Mouse (Mus musculus) cerebellum, postnatal 36 days (tissue): ENCODE measurements at regions not wholly inside any gene's neighbourhood (a gene's known extent, or its start where the extent isn't known, plus 50 kb on each side); places are given as distances from the start of the nearest gene placed in this dataset.
A peak's percentile ranks its signal among the peaks of the same experiment; 100 is the strongest.
"Not testable (repeated sequence)": the region's sequence is repeated elsewhere in the genome, so short reads cannot be mapped to it uniquely, and the experiment has no call there.

Experiments used
- DNase-seq, 2 experiments: peaks; one replicate each; pipeline ENCODE4 v3.0.0; 2021 to 2022; ENCODE audit warnings: mixed read lengths in 2 of 2

DNA sequence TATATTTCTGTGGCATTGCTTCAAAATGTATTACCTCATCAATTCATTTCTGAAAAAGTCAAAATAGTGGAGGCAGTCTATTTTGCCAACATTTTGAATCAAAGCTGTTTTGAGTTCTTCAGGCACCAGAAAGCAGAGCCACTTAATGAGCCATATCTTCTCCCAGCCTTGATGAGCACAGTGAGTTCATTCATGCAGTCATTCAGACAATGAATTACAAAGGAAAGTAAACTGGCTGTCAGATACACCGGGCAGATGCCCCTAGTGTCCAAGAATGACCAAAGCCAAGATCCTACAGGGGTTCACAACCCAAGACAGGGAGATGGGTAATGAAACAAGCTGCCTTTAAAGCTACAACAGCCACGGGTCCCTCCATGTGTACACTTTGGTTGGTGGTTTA is 798.7 kb downstream of the Cypt12 start:
- DNase-seq = no peak

DNA sequence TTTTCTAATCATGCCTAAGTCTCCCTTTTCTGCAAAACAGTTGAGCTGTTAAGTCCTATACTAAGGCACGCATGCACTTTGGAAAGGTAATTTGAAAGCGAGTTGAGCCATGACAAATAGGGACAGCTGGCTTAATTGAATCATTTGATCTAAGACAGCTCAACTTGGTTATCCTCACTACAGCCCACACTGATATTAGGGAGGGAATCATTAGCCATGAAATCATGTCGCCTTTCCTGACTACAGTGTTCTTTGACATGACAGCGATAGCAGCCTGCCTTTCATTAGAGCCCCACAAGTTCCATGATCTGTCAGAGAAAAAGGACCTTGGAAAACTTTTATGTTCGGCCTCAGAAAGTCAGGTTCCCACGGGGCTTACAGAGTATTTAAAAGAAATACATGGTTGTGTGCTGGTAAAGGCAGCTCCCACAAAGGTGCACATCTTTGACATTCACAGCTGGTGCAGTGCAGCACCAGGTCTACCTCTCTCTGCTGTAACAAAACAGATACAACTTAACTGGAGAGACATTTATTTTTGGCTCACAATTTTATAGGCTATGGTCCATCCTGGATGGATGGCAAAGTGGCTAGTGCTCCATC is 803.5 kb downstream of the Cypt12 start:
- no peak for DNase-seq

DNA sequence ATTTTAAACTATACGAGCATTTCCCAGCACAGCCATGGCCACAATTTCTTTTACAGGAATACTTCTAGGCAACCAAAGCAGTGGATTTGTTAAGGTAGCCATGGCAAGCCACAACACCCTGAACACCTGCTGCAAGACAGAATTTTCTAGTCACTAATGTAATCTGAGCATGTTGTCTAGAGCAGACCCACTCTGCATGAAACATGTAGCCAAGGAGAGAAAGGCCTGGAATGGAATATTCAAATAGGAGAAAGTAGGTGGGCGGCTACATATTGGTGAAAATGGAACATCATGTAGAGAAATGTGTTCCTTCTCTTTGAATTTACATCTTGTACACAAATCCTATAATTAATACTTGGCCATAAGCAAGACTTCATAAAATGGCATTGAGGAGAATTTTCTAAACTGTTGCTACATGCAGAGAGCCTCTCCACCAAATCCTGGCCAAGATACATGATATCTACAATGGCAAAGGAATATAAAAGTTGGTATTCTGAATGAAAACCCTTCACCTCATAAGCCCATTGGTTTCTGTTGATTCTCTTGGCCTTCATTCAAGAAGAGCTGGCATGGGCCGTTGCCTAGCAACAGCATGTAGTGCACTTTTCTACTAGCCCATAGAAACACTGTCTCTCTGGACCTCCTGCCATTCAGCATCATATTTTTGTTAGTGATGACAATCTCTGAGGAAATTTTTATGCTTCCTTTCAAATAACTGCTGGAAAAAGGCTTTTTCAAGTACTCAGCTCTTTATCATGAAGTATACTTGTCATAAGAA is 816.3 kb downstream of the Cypt12 start:
- DNase-seq = peak; percentile 66

DNA sequence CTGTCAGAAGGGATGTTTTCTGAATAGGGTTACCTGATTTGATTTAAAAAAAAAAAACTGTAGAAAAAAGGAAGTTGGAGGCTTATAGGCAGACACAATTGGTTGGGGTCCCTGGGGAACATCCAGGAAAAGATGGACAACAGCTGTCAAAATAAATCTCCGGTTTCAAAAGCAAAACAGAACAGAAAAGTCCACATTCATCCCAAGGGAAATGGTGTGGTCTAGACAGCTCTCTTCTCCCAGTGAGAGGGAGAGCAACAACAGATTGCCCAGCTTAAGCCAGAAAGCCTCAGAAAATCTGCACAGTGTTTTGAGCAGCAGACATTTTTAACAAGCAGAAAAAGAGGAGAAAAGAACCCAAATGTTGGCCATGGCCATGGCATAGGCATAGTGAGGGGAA is 830.3 kb downstream of the Cypt12 start:
- no peak for DNase-seq

DNA sequence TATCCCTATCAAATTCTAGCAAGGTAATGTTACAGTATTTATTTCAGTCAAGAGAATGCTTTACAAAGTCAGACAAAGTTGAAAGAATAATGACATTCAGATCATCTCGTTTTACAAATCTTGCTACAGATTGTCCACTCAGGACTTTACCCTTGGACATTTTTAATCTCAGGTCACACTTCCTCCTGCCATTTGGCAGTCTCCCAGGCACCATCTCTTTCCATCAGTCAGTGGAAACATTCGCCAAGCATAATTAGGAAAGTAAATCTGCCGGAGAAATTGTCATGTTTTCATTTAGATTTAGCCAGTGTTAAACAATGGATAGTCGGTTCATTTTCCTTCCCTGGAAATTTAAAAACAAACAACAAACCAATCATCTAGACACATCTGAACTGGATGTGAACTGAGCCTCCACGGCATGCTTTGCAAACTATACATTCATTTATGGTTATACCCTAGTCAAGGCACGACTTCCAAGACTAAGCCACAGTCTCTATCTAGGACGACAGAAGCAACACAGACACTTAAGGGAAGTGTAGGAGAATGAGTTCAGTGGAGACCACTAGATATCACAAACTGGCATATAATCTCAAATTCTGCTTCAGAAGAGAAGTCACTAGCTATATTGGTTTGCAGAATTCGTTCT is 839.4 kb downstream of the Cypt12 start:
- DNase-seq = peak; percentile 48 to 57

DNA sequence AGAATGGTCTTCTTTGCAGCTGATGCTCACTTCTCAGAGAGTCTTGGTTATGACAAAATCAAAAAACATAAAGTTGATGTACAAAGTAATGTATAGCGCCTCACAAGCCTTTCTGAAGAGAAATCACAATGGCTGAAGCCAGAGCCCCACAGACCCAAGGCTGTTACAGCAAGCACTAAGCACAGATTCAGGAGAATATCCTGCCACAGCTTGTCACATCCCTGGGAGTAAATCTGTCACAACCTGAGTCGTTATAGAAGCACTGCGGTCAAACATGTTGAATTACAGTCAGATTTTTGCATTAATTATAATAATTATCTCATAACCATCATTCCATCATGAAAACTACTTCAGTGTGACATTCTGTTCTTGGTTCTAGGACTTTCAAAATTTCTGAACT is 825.7 kb downstream of the 1700064H15Rik start:
- DNase-seq = no peak

DNA sequence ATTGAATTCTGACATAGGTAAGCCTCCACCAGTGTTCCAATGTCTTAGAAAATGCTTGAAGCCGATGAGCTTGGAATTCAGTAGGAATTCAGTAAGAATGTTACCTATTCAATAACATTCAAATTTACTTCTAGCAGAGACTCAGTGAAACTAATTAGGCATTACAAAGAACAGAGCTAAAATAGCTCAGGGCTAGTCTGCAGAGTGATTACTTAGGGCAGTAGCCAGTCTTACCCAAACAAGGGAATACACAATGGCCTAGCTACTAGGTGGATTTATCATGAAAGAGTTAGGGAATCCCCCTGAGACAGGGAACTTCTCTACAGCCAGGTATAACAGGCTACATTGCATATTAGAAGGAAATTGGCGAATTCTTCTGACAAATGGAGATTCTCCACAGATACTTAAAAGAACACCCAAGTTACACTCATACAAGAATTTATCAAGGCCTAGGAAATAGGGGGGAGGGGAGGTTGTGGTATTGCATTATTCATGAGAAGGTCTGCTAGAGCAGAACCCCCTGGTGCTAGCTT is 799.6 kb downstream of the 1700064H15Rik start:
- not testable (repeated sequence) for DNase-seq

DNA sequence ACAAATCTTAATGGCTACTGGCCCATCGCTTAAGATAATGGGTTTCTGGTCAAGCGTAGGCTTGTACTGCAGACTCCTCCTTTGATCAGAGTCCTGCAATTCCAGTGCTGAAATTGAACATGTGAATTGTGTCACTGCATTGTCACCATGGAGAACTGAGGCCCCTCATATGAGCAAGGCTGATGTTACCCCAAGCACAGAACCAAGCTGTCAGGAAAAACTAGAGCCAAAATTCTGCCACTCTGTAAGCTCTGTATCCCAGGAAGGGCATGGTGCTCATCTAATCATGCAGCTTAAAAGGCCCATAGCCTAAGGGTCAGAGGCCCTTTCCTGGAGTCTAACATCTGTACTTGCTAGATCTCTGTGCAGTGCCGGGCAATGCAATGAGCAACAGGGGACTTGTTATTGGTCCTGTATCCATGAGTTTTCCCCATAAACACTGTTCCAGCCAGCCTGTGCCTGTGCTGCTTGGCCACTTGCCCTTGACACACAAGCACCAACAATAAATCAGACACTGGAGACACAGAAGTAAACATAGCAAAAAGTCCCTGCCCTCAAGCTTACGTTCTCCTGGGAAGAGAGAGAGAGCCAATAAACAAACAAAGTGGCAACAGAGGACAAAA is 760.2 kb downstream of the 1700064H15Rik start:
- no peak for DNase-seq

DNA sequence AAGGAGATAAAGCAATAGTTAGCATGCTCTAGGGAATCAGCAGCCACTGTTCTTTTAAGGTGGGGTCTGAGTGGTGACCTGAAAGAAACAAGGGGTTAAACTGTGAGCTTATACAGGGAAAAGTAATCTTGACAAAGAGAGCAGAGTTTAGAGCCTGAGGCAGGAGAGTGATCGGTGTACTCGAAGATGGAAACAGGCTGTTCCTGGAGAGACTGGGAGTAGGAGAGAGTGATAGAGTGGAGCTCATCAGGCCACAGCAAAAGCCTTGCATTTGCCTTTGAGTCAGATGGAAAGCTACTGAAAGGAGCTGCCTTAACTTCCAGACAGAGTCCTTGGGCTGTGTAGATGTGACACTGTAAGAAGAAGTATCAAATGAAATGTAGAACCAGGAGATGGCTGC is 759.7 kb downstream of the 1700064H15Rik start:
- no peak for DNase-seq

DNA sequence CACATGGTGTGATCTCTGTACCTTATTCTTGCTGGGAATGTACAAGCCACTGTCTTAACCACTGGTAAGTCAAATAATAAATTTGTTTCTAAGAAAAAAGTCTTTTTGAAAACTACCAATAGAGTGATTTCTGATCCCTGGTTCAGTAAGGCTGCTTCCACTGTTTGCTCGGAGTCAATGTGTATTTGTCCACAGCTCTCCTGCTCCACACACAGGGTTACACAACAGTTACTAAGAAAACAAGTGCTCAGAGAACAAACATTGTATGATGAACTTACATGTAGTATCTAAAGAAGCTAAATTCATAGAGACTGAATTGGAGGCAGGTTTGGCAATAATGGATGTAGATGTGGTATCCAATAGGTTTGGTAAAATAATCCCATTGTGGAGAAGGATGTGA is 751.4 kb downstream of the 1700064H15Rik start:
- no peak for DNase-seq

DNA sequence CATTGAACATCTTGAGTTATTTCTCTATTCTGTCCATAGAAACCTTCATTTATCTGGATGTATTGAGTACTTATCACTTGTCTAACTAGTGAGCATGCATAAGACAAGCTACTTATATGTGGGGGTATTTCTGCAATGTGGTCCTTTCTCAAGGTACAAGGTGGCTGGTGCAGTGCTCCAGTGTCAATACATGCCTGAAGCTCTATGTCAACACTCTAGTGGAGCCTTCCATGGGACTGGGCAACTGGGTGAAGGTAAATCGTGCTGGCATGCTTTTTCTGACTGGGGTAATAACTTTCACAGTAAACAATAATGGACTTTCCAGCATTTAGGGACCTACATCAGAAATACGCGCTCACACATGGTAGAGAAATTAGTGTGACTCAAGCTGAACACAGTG is 750.9 kb downstream of the 1700064H15Rik start:
- DNase-seq = no peak

DNA sequence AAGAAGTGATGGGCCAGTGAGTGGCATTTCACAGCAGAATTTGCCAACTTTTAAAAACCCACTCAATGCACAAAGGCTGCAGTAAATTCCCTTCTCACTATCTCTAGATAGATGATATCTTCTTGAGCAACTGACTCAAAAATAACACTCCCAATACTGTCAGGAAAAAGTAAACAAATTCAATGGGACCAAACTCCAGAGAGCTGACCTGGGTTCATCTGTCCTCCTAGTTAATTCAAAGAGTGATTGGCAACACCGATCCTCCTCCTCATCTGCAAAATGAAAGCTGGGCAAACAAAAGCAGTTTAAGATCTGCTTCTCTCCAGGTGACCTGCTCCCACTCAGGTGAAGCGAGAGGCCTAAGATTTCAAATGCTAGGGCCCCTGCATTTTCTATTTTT is 747.3 kb downstream of the 1700064H15Rik start:
- DNase-seq = no peak

DNA sequence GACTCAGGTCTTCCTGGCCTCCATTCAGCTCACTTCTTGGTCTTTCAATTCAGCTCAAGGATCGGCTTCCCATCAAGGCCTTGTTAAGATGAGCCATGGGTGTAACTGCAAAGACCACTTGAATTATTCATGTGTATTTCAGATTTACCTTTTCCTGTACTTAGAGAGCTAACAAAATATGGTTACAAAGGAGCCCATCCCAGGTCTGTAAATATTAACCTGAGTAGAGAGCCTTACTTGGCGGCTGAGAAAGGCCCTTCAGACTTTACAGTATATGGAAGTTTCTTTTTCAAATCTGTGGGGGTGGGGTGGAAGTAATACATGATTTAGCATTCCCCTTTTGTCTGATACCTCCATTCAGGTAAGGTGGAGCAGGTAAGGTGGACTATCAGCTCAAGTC is 735.7 kb downstream of the 1700064H15Rik start:
- no peak for DNase-seq

DNA sequence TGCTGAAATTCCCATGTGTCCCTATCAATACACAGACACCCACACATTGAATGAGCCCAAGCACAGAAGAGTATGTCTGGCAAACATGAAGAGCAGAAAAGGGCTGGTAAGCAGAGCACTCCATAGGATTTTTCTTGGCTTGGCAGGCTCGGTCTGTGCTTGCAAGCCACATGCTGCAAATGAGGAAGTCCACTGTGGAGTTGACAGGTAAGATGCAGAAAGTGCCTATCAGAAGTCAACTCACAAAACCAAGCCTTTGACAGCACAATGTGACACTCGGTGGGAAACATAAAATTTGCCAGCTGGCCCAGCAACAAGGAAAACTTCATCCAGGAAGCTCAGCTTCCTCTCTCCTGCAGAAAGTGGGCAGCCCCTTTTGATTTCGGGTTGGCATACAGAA is 722.7 kb downstream of the 1700064H15Rik start:
- peak; percentile 34 to 48 for DNase-seq

DNA sequence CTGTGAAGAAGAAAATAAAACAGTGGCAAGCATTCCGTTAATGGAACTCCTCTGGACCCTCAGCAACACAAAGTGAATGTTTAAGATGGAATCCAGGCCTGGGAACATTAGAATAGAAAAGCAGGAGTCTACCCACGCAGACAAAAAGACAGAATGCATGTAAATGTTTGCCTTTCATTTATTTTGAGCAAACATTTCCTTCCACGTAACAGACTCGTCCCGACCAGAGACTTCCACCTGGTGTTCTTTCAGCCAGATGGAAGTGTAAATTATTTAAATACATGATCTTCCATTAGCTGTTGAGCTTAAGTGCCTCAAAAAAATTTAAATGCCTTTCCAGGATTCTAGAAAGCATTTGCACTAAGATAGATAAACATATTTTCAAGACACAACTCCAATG is 722.3 kb downstream of the 1700064H15Rik start:
- no peak for DNase-seq

DNA sequence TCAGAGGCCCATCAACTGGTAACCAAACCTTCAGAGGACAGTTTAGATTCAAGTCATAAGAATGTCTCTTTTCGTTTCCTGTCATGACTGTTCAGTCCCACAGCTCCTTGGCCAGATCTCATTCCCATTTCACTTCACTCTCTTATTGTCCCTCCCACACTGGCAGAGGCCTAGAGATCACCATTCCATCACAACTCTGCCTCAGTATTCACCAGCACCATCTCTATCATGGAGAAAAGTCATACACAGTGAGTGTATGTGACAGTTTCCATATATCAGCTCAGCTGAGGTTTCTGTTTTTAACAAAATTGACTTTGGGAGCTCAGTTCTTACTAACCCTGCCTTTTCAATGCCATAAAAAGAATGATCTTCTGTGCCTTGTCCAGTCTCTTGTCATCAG is 719.7 kb downstream of the 1700064H15Rik start:
- no peak for DNase-seq

DNA sequence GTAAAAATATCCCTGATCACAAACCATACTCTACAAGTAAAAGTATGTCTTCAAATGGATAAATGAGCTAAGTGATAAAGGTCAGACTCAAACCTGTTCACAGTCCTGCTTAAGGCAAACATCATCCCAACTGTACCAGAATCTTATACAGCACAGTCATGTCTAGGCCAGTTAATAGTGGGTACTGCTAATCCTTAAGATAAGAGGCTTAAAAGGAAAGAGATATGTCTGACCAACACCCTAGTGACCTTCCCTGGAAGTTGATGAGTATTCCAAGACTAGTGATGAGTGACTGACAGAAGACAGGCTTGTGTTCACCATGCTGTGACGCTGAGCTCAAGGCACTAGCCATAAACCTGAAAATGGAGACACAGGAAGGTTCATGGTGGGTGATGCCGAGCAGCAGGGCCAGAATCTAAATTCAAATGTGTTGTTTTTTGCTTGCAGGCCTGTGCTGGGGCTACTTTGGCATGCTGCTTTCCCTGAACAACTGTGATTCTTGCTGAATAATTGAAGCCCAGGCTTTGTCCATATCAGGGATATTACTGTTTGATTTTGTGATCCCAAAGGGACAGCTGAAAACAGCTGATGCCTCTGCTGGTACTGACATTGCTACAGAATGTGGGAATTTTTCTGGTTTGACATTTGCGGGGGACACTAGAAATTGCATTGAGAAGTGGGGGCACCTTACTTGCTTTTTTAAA is 699.9 kb downstream of the 1700064H15Rik start:
- DNase-seq = no peak

DNA sequence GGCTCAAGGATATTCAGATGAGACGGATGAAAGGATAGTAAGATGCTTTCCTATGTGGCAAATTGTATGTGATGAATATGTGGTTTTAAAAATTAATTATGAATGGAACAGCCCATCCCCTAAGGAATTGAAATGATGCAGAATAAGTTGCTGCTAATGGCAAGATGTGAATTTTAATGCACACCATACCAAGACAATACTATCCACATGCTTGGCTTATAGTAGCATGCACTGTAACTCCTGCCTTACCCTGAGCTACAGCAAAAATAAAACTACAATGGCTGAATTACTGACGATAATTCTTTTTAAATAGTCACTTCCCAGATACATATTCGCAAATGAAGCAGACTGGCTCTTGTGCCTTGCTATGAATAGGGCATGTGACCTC is 699.4 kb downstream of the 1700064H15Rik start:
- DNase-seq = no peak

DNA sequence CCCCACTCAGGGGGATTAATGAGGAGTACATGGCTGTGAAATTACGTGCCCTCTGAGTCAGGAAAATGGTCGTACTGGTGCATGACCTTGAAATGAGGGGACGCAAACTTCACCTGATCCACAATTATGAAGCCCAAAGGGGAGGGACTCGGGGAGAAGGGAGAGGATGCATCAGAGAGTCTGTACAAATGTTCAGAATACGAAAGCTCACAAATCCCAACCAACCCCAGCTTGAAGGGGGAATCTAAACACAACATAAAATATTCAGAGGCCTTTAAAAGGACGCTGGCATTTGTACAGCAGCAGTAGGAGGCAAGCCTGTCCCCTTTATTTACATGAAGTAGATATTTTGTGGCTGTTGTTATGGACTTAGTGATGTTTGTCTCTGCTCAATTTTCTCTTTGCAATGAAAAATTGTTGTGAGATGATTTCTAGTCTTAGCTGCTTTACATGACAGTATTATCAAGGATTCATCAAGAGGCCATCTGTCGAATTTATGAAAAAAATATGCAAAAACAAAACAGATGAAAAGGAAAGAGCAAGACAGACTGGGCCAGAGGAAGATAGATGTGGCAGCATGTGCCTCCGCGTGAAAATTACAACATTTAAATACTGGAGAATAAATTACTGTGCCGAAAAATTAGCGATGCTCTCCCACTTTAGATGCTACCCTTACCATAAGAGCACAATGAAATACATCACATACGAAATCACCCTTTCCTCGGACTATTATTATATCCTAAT is 695.3 kb downstream of the 1700064H15Rik start:
- DNase-seq = no peak

DNA sequence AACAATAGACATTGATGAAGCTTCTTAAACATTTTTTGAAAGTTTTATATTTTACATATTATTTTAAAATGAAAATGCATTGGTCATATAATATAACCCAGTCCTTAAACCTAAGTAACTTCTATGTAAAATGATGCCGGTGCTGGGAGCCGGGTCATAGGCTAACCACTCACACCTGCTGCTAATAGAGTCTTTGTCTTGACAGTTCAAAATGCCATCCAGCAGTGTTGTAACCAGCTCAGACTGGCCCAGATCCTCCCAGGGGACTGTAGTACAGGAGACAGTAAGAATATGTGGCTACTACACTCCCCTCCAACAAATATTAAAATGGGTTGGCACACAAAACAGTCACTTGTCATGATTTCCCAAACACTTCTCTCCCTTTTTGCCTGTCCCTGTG is 693.6 kb downstream of the 1700064H15Rik start:
- no peak for DNase-seq

DNA sequence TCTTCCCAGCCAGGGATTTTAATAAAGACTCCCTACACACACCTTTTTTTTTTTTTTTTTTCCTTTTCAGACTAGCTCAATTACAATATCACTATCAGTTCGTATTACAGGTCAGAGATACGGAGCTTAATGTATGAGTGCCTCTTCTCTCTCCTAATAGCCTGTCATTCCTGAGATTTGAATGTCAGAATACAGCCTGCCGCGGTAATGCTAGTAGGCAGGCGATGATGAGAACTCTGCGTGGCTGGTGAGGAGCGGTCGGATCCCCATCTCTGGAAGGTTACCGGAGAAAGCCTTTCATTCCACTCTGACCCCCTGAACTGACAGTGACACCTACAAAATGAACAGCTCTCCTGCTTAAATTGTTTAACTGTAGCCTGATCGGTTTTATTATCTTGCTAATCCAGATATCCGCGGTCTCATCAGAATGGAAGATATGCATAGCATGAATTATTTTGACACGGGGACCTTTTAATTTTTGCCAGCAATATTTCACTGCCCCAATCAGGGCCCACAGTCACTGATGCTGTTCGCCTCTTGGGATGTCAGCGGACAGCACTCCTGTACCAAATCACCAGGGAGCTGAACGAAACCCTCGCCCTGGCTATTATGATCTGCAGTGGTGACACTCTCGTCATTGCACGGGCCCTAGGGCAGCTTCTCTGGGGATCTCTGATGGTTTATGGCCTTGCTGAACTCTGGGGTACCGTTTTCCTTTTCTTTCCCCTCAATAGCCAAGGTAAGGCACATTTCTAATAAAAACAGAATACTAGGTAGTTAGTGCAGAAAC is 690.9 kb downstream of the 1700064H15Rik start:
- DNase-seq = no peak
